Mouse (Mus musculus) brain, embryonic 18.5 days (tissue): ENCODE results near the gene Tspan18.

Experiments used
- DNase-seq: peaks from one replicate; pipeline ENCODE4 v3.0.0-alpha.2; 2012; ENCODE audit warnings: low read depth, low spot score

Tspan18 gene

GRCm38 (mm10) chr2:93219576-93219975 is 114.7 kb downstream of the Tspan18 start:
- no peak for DNase-seq

- DNase-seq = no peak
These were observed 115.8 kb downstream of the Tspan18 start for GRCm38 (mm10) chr2:93218353-93218990.

GRCm38 (mm10) chr2:93217015-93217414 is 117.3 kb downstream of the Tspan18 start:
- DNase-seq = peak; percentile 65

- DNase-seq = no peak
These were observed 118.5 kb downstream of the Tspan18 start for GRCm38 (mm10) chr2:93215790-93216189.

- no peak for DNase-seq
These were observed 120.1 kb downstream of the Tspan18 start for GRCm38 (mm10) chr2:93214192-93214591.

GRCm38 (mm10) chr2:93212865-93213264 is 121.4 kb downstream of the Tspan18 start:
- DNase-seq = no peak

- no peak for DNase-seq
These were observed 121.9 kb downstream of the Tspan18 start for GRCm38 (mm10) chr2:93212386-93212785.

- DNase-seq = no peak
These were observed 128.2 kb downstream of the Tspan18 start for GRCm38 (mm10) chr2:93206126-93206525.

GRCm38 (mm10) chr2:93204571-93204970 is 129.7 kb downstream of the Tspan18 start:
- DNase-seq = no peak

GRCm38 (mm10) chr2:93203682-93204081 is 130.6 kb downstream of the Tspan18 start:
- DNase-seq = no peak

GRCm38 (mm10) chr2:93202782-93203181 is 131.5 kb downstream of the Tspan18 start:
- no peak for DNase-seq

GRCm38 (mm10) chr2:93201997-93202396 is 132.3 kb downstream of the Tspan18 start:
- DNase-seq = no peak

- no peak for DNase-seq
These were observed 133.5 kb downstream of the Tspan18 start for GRCm38 (mm10) chr2:93200681-93201340.

- no peak for DNase-seq
These were observed 134.8 kb downstream of the Tspan18 start for GRCm38 (mm10) chr2:93199531-93199974.

GRCm38 (mm10) chr2:93198846-93199245 is 135.5 kb downstream of the Tspan18 start:
- DNase-seq = peak; percentile 62

GRCm38 (mm10) chr2:93193806-93194205 is 140.5 kb downstream of the Tspan18 start:
- no peak for DNase-seq

GRCm38 (mm10) chr2:93192671-93193080 is 141.6 kb downstream of the Tspan18 start:
- DNase-seq = no peak

GRCm38 (mm10) chr2:93192182-93192560 is 142.1 kb downstream of the Tspan18 start:
- DNase-seq = no peak

- no peak for DNase-seq
These were observed 142.7 kb downstream of the Tspan18 start for GRCm38 (mm10) chr2:93191488-93192181.

GRCm38 (mm10) chr2:93190771-93191487 is 143.4 kb downstream of the Tspan18 start:
- no peak for DNase-seq

GRCm38 (mm10) chr2:93188761-93189458 is 145.4 kb downstream of the Tspan18 start:
- no peak for DNase-seq
